Mouse (Mus musculus): ENCODE measurements around the gene Ccdc84. TPM values are rescaled to one million over a fixed set of nuclear protein-coding genes. Genes with fewer than 3 reads are reported as not detected.
"Not testable (repeated sequence)": the region's sequence is repeated elsewhere in the genome, so short reads cannot be mapped to it uniquely, and the experiment has no call there.

Ccdc84 gene
- polyA plus RNA-seq, 1 experiment, result 39.3 TPM

DNA sequence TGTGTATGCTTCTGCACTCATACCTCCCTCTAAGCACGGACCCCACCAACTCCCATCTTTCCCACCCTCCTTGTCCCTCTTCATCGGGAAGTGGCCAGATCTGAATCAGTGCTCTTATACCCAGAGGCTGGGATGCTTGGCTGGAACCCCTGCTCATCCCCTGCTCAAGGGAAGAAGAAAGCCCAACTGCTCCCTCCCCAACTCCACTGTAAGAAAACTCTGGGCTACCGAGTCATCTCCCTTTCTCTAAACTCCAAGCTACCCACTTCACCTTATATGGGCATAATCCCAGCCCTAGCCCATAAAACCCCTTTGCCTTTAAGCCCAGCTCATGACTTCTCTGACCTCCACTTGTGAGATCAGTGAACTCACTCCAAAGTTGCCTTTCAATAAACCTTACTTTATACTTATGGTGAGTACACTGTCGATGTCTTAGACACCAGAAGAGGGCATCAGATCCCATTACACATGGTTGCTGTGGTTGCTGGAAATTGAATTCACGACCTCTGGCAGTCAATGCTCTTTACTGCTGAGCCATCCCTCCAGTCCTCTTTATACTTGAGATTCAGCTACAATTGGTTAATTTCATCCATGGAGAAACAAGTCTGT lies 14.3 kb upstream of the Ccdc84 start:
- H3K27ac ChIP-seq (ENCODE audit: insufficient read depth, low read depth, low read length), result no peak overlapping the region
- peaks cover 13% of the 10 kb centered on the region for H3K4me1 ChIP-seq (ENCODE audit: control insufficient read depth, insufficient read depth, low read length)
- TF ChIP-seq CTCF (IDR thresholded peaks at IDR 0.05; ENCODE audit: low read depth, low read length) (no peak), POLR2A (IDR thresholded peaks at IDR 0.05; ENCODE audit: borderline replicate concordance, low read depth, low read length) (no peak)
- H3K4me3 ChIP-seq (ENCODE audit: insufficient read depth, low read length), result no peak overlapping the region

GRCm38 (mm10) chr9:44423576-44423975 lies 5.2 kb upstream of the Ccdc84 start:
- Histone ChIP-seq H3K4me3 (ENCODE audit: insufficient read depth, low read length) (no peak overlapping the region), H3K27ac (ENCODE audit: insufficient read depth, low read depth, low read length) (no peak overlapping the region), H3K4me1 (ENCODE audit: control insufficient read depth, insufficient read depth, low read length) (peaks cover 4% of the 10 kb centered on the region)
- TF ChIP-seq CTCF (IDR thresholded peaks at IDR 0.05; ENCODE audit: low read depth, low read length) (no peak), POLR2A (IDR thresholded peaks at IDR 0.05; ENCODE audit: borderline replicate concordance, low read depth, low read length) (no peak)

DNA sequence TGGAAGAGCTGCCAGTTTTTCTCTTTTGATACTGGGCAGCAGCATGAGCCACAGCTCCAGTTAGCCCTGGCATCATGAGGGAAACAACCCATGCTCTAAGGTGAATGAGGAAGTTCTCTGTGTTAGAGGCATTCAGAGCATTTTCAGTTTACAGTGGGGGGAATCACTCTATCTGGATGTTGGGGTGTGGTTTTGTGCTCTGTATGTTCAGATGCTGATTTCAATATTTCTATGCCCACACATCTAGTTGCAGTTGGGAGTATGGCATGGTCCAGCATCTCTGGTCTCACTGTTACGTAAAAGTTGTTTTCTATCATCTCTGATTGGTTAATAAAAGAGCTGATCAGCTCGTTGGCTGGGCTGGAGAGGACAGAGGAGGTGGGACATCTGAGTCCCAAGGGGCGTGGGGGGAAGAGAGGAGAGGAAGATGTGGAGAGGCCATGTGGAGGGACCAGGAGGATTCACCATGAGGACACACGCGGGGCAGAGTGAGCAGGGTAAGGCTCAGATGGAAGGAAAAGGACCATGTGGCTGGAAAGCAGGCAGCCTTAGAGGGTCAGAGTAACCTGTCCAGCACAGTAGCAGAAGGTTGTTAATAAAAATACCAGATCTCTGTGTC lies 2.0 kb upstream of the Ccdc84 start:
- Histone ChIP-seq H3K4me3 (ENCODE audit: insufficient read depth, low read length) (peak overlapping the region; percentile 38), H3K4me1 (ENCODE audit: control insufficient read depth, insufficient read depth, low read length) (peaks cover 6% of the 10 kb centered on the region), H3K27ac (ENCODE audit: insufficient read depth, low read depth, low read length) (peak overlapping the region; percentile 44)
- TF ChIP-seq CTCF (IDR thresholded peaks at IDR 0.05; ENCODE audit: low read depth, low read length) (no peak), POLR2A (IDR thresholded peaks at IDR 0.05; ENCODE audit: borderline replicate concordance, low read depth, low read length) (no peak)

GRCm38 (mm10) chr9:44419730-44420129 lies 1.4 kb upstream of the Ccdc84 start:
- not testable (repeated sequence) for H3K4me3 ChIP-seq (ENCODE audit: insufficient read depth, low read length); H3K4me1 ChIP-seq (ENCODE audit: control insufficient read depth, insufficient read depth, low read length)
- H3K27ac ChIP-seq (ENCODE audit: insufficient read depth, low read depth, low read length), result peak overlapping the region; percentile 44

GRCm38 (mm10) chr9:44417892-44418363 lies 441 bp downstream of the Ccdc84 start:
- Histone ChIP-seq H3K4me3 (ENCODE audit: insufficient read depth, low read length) (peak overlapping the region; percentile 92), H3K4me1 (ENCODE audit: control insufficient read depth, insufficient read depth, low read length) (peaks cover 6% of the 10 kb centered on the region), H3K27ac (ENCODE audit: insufficient read depth, low read depth, low read length) (peak overlapping the region; percentile 74)
- no peak for TF ChIP-seq POLR2A (IDR thresholded peaks at IDR 0.05; ENCODE audit: borderline replicate concordance, low read depth, low read length)
- TF ChIP-seq CTCF (IDR thresholded peaks at IDR 0.05; ENCODE audit: low read depth, low read length), result no peak

GRCm38 (mm10) chr9:44417156-44417891 lies 1.0 kb downstream of the Ccdc84 start:
- H3K4me3 ChIP-seq (ENCODE audit: insufficient read depth, low read length), result peak overlapping the region; percentile 92
- peaks cover 6% of the 10 kb centered on the region for H3K4me1 ChIP-seq (ENCODE audit: control insufficient read depth, insufficient read depth, low read length)
- TF ChIP-seq POLR2A (IDR thresholded peaks at IDR 0.05; ENCODE audit: borderline replicate concordance, low read depth, low read length), result no peak
- TF ChIP-seq CTCF (IDR thresholded peaks at IDR 0.05; ENCODE audit: low read depth, low read length), result no peak
- no peak overlapping the region for H3K27ac ChIP-seq (ENCODE audit: insufficient read depth, low read depth, low read length)

- Histone ChIP-seq H3K27ac (ENCODE audit: insufficient read depth, low read depth, low read length) (no peak overlapping the region), H3K4me3 (ENCODE audit: insufficient read depth, low read length) (no peak overlapping the region), H3K4me1 (ENCODE audit: control insufficient read depth, insufficient read depth, low read length) (peaks cover 4% of the 10 kb centered on the region; the same call in 1 of the 2 replicates)
- TF ChIP-seq CTCF (IDR thresholded peaks at IDR 0.05; ENCODE audit: low read depth, low read length) (no peak), POLR2A (IDR thresholded peaks at IDR 0.05; ENCODE audit: borderline replicate concordance, low read depth, low read length) (no peak)
Measured at GRCm38 (mm10) chr9:44412781-44413180, 5.6 kb downstream of the Ccdc84 start.

DNA sequence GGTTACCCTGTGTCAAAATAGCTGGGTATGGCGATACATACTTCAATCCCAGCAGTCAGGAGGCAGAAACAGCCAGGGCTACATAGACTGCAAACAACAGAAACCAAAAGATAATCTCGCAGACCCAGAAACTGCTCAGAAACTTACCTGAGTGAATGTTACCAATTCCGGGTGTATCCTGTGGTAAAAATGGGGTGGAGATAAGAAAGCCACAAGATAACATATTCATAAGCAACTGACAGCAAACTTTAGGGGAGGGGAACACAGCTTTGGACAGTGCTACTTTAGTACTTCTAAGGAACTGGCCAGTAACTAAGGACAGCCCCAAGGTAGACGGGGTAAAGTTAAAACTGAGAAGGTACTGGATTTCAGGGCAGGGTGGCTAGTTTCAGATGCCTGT lies 6.1 kb downstream of the Ccdc84 start:
- no peak for TF ChIP-seq CTCF (IDR thresholded peaks at IDR 0.05; ENCODE audit: low read depth, low read length)
- no peak for TF ChIP-seq POLR2A (IDR thresholded peaks at IDR 0.05; ENCODE audit: borderline replicate concordance, low read depth, low read length)
- Histone ChIP-seq H3K4me3 (ENCODE audit: insufficient read depth, low read length) (no peak overlapping the region), H3K27ac (ENCODE audit: insufficient read depth, low read depth, low read length) (no peak overlapping the region), H3K4me1 (ENCODE audit: control insufficient read depth, insufficient read depth, low read length) (peaks cover 4% of the 10 kb centered on the region; the same call in 1 of the 2 replicates)

GRCm38 (mm10) chr9:44411601-44412130 lies 6.7 kb downstream of the Ccdc84 start:
- Histone ChIP-seq H3K4me3 (ENCODE audit: insufficient read depth, low read length) (no peak overlapping the region), H3K4me1 (ENCODE audit: control insufficient read depth, insufficient read depth, low read length) (peaks cover 4% of the 10 kb centered on the region; the same call in 1 of the 2 replicates), H3K27ac (ENCODE audit: insufficient read depth, low read depth, low read length) (no peak overlapping the region)

More at GRCm38 (mm10) chr9:44411601-44412130, 6.7 kb downstream of the Ccdc84 start:
- TF ChIP-seq CTCF (IDR thresholded peaks at IDR 0.05; ENCODE audit: low read depth, low read length) (no peak), POLR2A (IDR thresholded peaks at IDR 0.05; ENCODE audit: borderline replicate concordance, low read depth, low read length) (no peak)

All from bone marrow macrophage, adult 2 months (primary cell).